Mouse (Mus musculus) liver, adult 2 months (tissue): Measurements from ENCODE around the gene Itk.

Experiments
- CTCF ChIP-seq: fragments of 200-500 bp; IDR thresholded peaks from 2 replicates; pipeline ENCODE4 v1.5.1; 2011; ENCODE audit warnings: low read depth, low read length, control low read depth
- POLR2A ChIP-seq: fragments of 200-500 bp; IDR thresholded peaks from 2 replicates; pipeline ENCODE4 v1.6.1; 2011; ENCODE audit warnings: low read length, control low read depth; ENCODE audit not compliant: insufficient read depth; ENCODE audit errors: extremely low read depth

DNA sequence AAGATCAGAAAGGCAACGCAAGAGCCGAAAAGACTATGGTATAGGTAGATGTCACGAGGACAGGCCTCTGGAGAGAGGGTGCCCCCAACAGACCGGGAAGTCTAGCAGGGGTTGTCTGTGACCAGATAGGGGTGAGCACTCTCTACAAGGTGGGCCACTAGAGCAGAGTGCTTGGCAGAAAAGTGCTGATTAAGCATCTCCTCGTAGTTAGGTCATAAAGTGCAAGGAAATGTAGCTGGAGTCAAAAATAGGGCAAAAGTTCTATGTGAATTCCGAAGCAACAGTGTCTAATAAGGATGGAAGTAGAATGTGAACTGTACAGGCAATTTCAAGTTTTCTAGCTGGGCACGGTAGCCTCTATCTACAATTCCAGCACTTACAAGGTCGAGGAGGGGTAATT, 18.1 kb downstream of the Itk start:
- TF ChIP-seq CTCF (no peak), POLR2A (no peak)
